ENCODE assay signal across 18 mouse cellular contexts in the genomic region with DNA sequence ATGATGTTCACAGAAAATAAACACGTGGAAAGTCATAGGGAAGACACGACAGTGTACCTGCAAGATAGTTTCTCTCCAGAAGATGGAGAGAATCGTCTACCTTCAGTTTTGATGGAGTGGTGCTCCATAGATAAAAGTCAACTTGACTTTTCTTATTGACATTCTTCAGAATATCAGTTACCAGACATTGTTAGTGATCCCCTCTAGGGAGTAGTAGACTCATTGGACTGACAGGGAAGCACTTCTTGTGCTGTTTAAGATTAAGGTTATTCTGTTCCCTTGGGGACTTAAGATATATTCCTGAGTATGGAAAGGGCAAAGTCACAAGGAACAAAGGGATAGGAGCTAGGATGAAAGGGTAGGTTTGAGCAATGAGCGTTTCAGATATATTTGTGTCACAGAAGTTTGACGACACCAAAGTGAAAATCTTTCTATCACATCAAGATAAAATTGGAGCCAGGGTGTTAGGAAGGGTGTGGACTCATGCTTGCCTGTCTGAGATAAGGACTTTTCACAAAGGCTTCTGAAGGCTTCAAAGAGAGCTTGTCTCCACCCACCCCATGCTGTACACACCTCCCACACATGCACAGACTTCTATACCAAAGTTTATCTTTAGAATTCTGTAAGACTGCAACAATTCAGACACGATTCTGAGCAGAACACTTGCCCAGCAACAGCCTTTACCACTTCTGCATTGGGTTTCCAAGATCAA.
DNase-seq lines count a peak whose midpoint lies in the region; ATAC-seq and TF ChIP-seq lines count a peak whose summit lies in the region.
"Had no signal": no experiment of that assay in that cellular context is flagged by ENCODE, and none has a peak within 500 bp of the region (broad histone marks: within the 10 kb centered on the region; RNA-seq: fewer than 3 reads in every experiment).

No protein-coding gene starts in this region.

- WGBS in liver, embryonic 16.5 days (ENCODE audit: insufficient replicate concordance), result 29% methylated on average over 6 of the region's 6 CpGs
- 80% methylated on average over 6 of the region's 6 CpGs for WGBS in hindbrain, embryonic 12.5 days
- 72% methylated on average over 6 of the region's 6 CpGs for WGBS in intestine, embryonic 16.5 days

- no peak for TF ChIP-seq CTCF in MEL (IDR thresholded peaks at IDR 0.05 in 2 of 3, conservative IDR thresholded peaks at IDR 0.05 in 1 of 3; ENCODE audit: control insufficient read depth in 1 of 3, insufficient read depth in 1 of 3, low read depth in 2 of 3, low read length in 3 of 3, poor library complexity in 1 of 3, severe bottlenecking in 1 of 3)

- H3K9me3 ChIP-seq in MEL (replicated peaks; ENCODE audit: insufficient read depth, low read length), result no peaks in the 10 kb centered on the region
- H3K9me3 ChIP-seq in liver, embryonic 16.5 days (replicated peaks; ENCODE audit: control insufficient read depth, low read length), result no peaks in the 10 kb centered on the region
- H3K9me3 ChIP-seq in hindbrain, embryonic 12.5 days (replicated peaks), result no peaks in the 10 kb centered on the region
- H3K9me3 ChIP-seq in intestine, embryonic 16.5 days (ENCODE audit: control insufficient read depth, low read length), result no peaks in the 10 kb centered on the region
- H3K9me3 ChIP-seq: hindbrain, embryonic 15.5 days; midbrain, embryonic 13.5 days; neural tube, embryonic 13.5 days had no signal

- H3K4me3 ChIP-seq in MEL (ENCODE audit: control insufficient read depth in 1 of 2, insufficient read depth in 1 of 2, low read depth in 2 of 2, low read length in 2 of 2), result no peak overlapping the region
- H3K4me3 ChIP-seq in liver, embryonic 16.5 days (ENCODE audit: low read depth, low read length), result no peak overlapping the region
- no peak overlapping the region for H3K4me3 ChIP-seq in hindbrain, embryonic 12.5 days
- no peak overlapping the region for H3K4me3 ChIP-seq in intestine, embryonic 16.5 days (ENCODE audit: low read length)
- H3K4me3 ChIP-seq: erythroblast, embryonic 14.5 days; hindbrain, embryonic 15.5 days; midbrain, embryonic 13.5 days; neural tube, embryonic 13.5 days had no signal

- no peak overlapping the region for H3K4me2 ChIP-seq in liver, embryonic 16.5 days (ENCODE audit: low read depth, low read length)
- H3K4me2 ChIP-seq in hindbrain, embryonic 12.5 days (replicated peaks), result no peak overlapping the region
- H3K4me2 ChIP-seq in intestine, embryonic 16.5 days (ENCODE audit: low read depth, low read length), result no peak overlapping the region
- H3K4me2 ChIP-seq: hindbrain, embryonic 15.5 days; midbrain, embryonic 13.5 days; neural tube, embryonic 13.5 days had no signal

- TF ChIP-seq RAD21 in MEL (IDR thresholded peaks at IDR 0.05; ENCODE audit: low read depth, low read length), result no peak

- H3K4me1 ChIP-seq in MEL (ENCODE audit: control insufficient read depth in 1 of 2, insufficient read depth in 2 of 2, low read length in 2 of 2), result no peaks in the 10 kb centered on the region
- peaks cover 2% of the 10 kb centered on the region; the same call in 1 of the 2 replicates for H3K4me1 ChIP-seq in liver, embryonic 16.5 days (ENCODE audit: control insufficient read depth, low read depth, low read length)
- H3K4me1 ChIP-seq in hindbrain, embryonic 12.5 days, result no peaks in the 10 kb centered on the region
- H3K4me1 ChIP-seq in intestine, embryonic 16.5 days (ENCODE audit: control insufficient read depth, insufficient read depth, low read length), result no peaks in the 10 kb centered on the region
- H3K4me1 ChIP-seq: hindbrain, embryonic 15.5 days; midbrain, embryonic 13.5 days; neural tube, embryonic 13.5 days had no signal

- H3K9ac ChIP-seq in MEL (ENCODE audit: control insufficient read depth, low read depth, low read length, poor library complexity, severe bottlenecking), result no peak overlapping the region
- H3K9ac ChIP-seq in liver, embryonic 16.5 days (ENCODE audit: low read depth, low read length), result no peak overlapping the region
- H3K9ac ChIP-seq in hindbrain, embryonic 12.5 days, result no peak overlapping the region
- no peak overlapping the region for H3K9ac ChIP-seq in intestine, embryonic 16.5 days (ENCODE audit: low read depth, low read length)
- H3K9ac ChIP-seq: hindbrain, embryonic 15.5 days; midbrain, embryonic 13.5 days; neural tube, embryonic 13.5 days had no signal

- TF ChIP-seq EP300 in MEL (IDR thresholded peaks at IDR 0.05; ENCODE audit: low read depth in 1 of 2, low read length in 2 of 2), result no peak

- no peaks in the 10 kb centered on the region; a peak in 1 of 4 replicates for H3K36me3 ChIP-seq in MEL (ENCODE audit: control insufficient read depth in 1 of 2, insufficient read depth in 2 of 2, low read length in 2 of 2)
- H3K36me3 ChIP-seq in liver, embryonic 16.5 days (ENCODE audit: control insufficient read depth, insufficient read depth), result no peaks in the 10 kb centered on the region
- no peaks in the 10 kb centered on the region for H3K36me3 ChIP-seq in hindbrain, embryonic 12.5 days
- H3K36me3 ChIP-seq in intestine, embryonic 16.5 days (ENCODE audit: control insufficient read depth, insufficient read depth, low read length), result no peaks in the 10 kb centered on the region
- H3K36me3 ChIP-seq: hindbrain, embryonic 15.5 days; midbrain, embryonic 13.5 days; neural tube, embryonic 13.5 days had no signal

- peak; percentile 39 for DNase-seq in left cerebral cortex, adult 11 months (ENCODE audit: low spot score)
- DNase-seq in left cerebral cortex, postnatal 4 days, result no peak
- DNase-seq in MEL (ENCODE audit: low read depth, low spot score), result peak; percentile 9
- DNase-seq in left cerebral cortex, adult 18-20 months (ENCODE audit: low spot score in 2 of 2), result peak; percentile 44 to 52
- DNase-seq in layer of hippocampus, postnatal 10 days (ENCODE audit: low spot score in 2 of 2), result no peak
- DNase-seq: adrenal gland, postnatal 10 days; cerebellum, adult 11-12 months; embryo, embryonic 11 days; kidney, postnatal 25 days had no signal

- no peaks in the 10 kb centered on the region for H3K27me3 ChIP-seq in MEL (ENCODE audit: control insufficient read depth in 1 of 2, insufficient read depth in 2 of 2, low read length in 2 of 2)
- H3K27me3 ChIP-seq in liver, embryonic 16.5 days (ENCODE audit: control insufficient read depth, insufficient read depth, low read depth, low read length), result no peaks in the 10 kb centered on the region
- H3K27me3 ChIP-seq in hindbrain, embryonic 12.5 days, result no peaks in the 10 kb centered on the region
- H3K27me3 ChIP-seq in intestine, embryonic 16.5 days (replicated peaks; ENCODE audit: control insufficient read depth, insufficient read depth, low read length), result no peaks in the 10 kb centered on the region
- H3K27me3 ChIP-seq: hindbrain, embryonic 15.5 days; midbrain, embryonic 13.5 days; neural tube, embryonic 13.5 days had no signal

- no peak for TF ChIP-seq POLR2A in MEL (IDR thresholded peaks at IDR 0.05; ENCODE audit: control insufficient read depth in 1 of 2, insufficient read depth in 1 of 2, low read depth in 1 of 2, low read length in 2 of 2, poor library complexity in 1 of 2)

- peak; percentile 98 for ATAC-seq in liver, embryonic 16.5 days (ENCODE audit: low read depth)
- no peak for ATAC-seq in hindbrain, embryonic 12.5 days (ENCODE audit: low FRiP score)
- no peak for ATAC-seq in intestine, embryonic 16.5 days
- ATAC-seq: lung, postnatal 0 days; midbrain, embryonic 13.5 days; Patski had no signal

- intact Hi-C loops in left cerebral cortex, postnatal 4 days (cut with DNase I), result no loop called here

- no peaks in the 10 kb centered on the region for H3K79me2 ChIP-seq in MEL (ENCODE audit: control insufficient read depth, insufficient read depth, low read length, poor library complexity)

- H3K27ac ChIP-seq in MEL (ENCODE audit: control insufficient read depth, low read depth, low read length), result no peak overlapping the region
- no peak overlapping the region for H3K27ac ChIP-seq in liver, embryonic 16.5 days (ENCODE audit: low read length)
- no peak overlapping the region for H3K27ac ChIP-seq in hindbrain, embryonic 12.5 days
- H3K27ac ChIP-seq in intestine, embryonic 16.5 days (ENCODE audit: low read length), result no peak overlapping the region
- H3K27ac ChIP-seq: hindbrain, embryonic 15.5 days; midbrain, embryonic 13.5 days; neural tube, embryonic 13.5 days had no signal

TF ChIP-seq in MEL, 35 proteins besides CTCF, POLR2A, EP300 and RAD21:
- TF ChIP-seq CHD2 (IDR thresholded peaks at IDR 0.05; ENCODE audit: low read length) (no peak), NRF1 (IDR thresholded peaks at IDR 0.05; ENCODE audit: insufficient read depth, low read depth, low read length, poor library complexity, severe bottlenecking) (no peak), ZMIZ1 (IDR thresholded peaks at IDR 0.05; ENCODE audit: low read depth, low read length) (no peak), MYB (IDR thresholded peaks at IDR 0.05; ENCODE audit: low read depth, low read length) (no peak), TAL1 (IDR thresholded peaks at IDR 0.05; ENCODE audit: low read length) (no peak), ETS1 (IDR thresholded peaks at IDR 0.05; ENCODE audit: low read depth, low read length) (no peak), NELFE (IDR thresholded peaks at IDR 0.05; ENCODE audit: low read depth, low read length) (no peak), ELF1 (IDR thresholded peaks at IDR 0.05; ENCODE audit: low read depth, low read length) (no peak), GATA1 (IDR thresholded peaks at IDR 0.05; ENCODE audit: low read depth, low read length) (no peak), MYC (IDR thresholded peaks at IDR 0.05; ENCODE audit: low read depth, low read length) (no peak), USF2 (IDR thresholded peaks at IDR 0.05; ENCODE audit: borderline replicate concordance in 1 of 2, insufficient read depth in 1 of 2, low read depth in 1 of 2, low read length in 2 of 2) (no peak), POLR2AphosphoS5 (IDR thresholded peaks at IDR 0.05; ENCODE audit: borderline replicate concordance, low read depth, low read length) (no peak), HCFC1 (IDR thresholded peaks at IDR 0.05; ENCODE audit: low read depth, low read length) (no peak), POLR2AphosphoS2 (IDR thresholded peaks at IDR 0.05; ENCODE audit: low read length) (no peak), TCF12 (IDR thresholded peaks at IDR 0.05; ENCODE audit: low read depth, low read length) (no peak)

Comparison
In these comparisons a context has a peak if more than half of its experiments do, and no peak if none do; other contexts are left out.
1. DNase-seq: peak in left cerebral cortex, adult 11 months (single experiment), MEL (single experiment) and left cerebral cortex, adult 18-20 months (2 of 2); none in left cerebral cortex, postnatal 4 days (single experiment) and layer of hippocampus, postnatal 10 days (0 of 2).